Mouse (Mus musculus): Measurements from ENCODE around the gene Arpp21. TPM values are rescaled to one million over a fixed set of nuclear protein-coding genes. Genes with fewer than 3 reads are reported as not detected.
A peak's percentile ranks its signal among the peaks of the same experiment; 100 is the strongest.

The Arpp21 gene
- polyA plus RNA-seq, 1 experiment from 2014 or later, result 0.79 TPM

GRCm38 (mm10) chr9:112231935-112232575, 3.7 kb downstream of the Arpp21 start:
- WGBS, result 57% methylated on average over 8 of the region's 8 CpGs
- peaks cover 61% of the 10 kb centered on the region for H3K27me3 ChIP-seq (ENCODE audit: insufficient read depth, low read length)

GRCm38 (mm10) chr9:112231383-112231782, 4.4 kb downstream of the Arpp21 start:
- peaks cover 55% of the 10 kb centered on the region for H3K27me3 ChIP-seq (ENCODE audit: insufficient read depth, low read length)
- ATAC-seq (ENCODE audit: low FRiP score, low TSS enrichment), result no peak
- whole genome bisulfite sequencing, result 85% methylated on average over 5 of the region's 5 CpGs

More at GRCm38 (mm10) chr9:112231935-112232575, 3.7 kb downstream of the Arpp21 start:
- no peaks in the 10 kb centered on the region for H3K9me3 ChIP-seq (ENCODE audit: low read length)
- H3K9ac ChIP-seq (replicated peaks; ENCODE audit: low read length), result no peak overlapping the region
- no peak overlapping the region for H3K4me2 ChIP-seq (replicated peaks; ENCODE audit: low read depth, low read length)
- peaks cover 14% of the 10 kb centered on the region for H3K4me1 ChIP-seq (ENCODE audit: insufficient read depth, low read length)
- H3K27ac ChIP-seq (ENCODE audit: low read length), result no peak overlapping the region
- no peak for ATAC-seq (ENCODE audit: low FRiP score, low TSS enrichment)
- no peak overlapping the region for H3K4me3 ChIP-seq (ENCODE audit: low read length)
- H3K36me3 ChIP-seq (ENCODE audit: insufficient read depth, low read length), result no peaks in the 10 kb centered on the region

GRCm38 (mm10) chr9:112230716-112231361, 4.9 kb downstream of the Arpp21 start:
- WGBS, result 89% methylated on average over 4 of the region's 4 CpGs
- H3K27me3 ChIP-seq (ENCODE audit: insufficient read depth, low read length), result peaks cover 51% of the 10 kb centered on the region
- H3K27ac ChIP-seq (ENCODE audit: low read length), result no peak overlapping the region
- ATAC-seq (ENCODE audit: low FRiP score, low TSS enrichment), result no peak
- H3K4me1 ChIP-seq (ENCODE audit: insufficient read depth, low read length), result peaks cover 14% of the 10 kb centered on the region
- no peaks in the 10 kb centered on the region for H3K36me3 ChIP-seq (ENCODE audit: insufficient read depth, low read length)
- H3K9me3 ChIP-seq (ENCODE audit: low read length), result no peaks in the 10 kb centered on the region
- no peak overlapping the region for H3K4me2 ChIP-seq (replicated peaks; ENCODE audit: low read depth, low read length)
- H3K9ac ChIP-seq (replicated peaks; ENCODE audit: low read length), result no peak overlapping the region
- H3K4me3 ChIP-seq (ENCODE audit: low read length), result no peak overlapping the region

More at GRCm38 (mm10) chr9:112231383-112231782, 4.4 kb downstream of the Arpp21 start:
- peaks cover 14% of the 10 kb centered on the region for H3K4me1 ChIP-seq (ENCODE audit: insufficient read depth, low read length)
- no peak overlapping the region for H3K9ac ChIP-seq (replicated peaks; ENCODE audit: low read length)
- no peaks in the 10 kb centered on the region for H3K36me3 ChIP-seq (ENCODE audit: insufficient read depth, low read length)
- no peak overlapping the region for H3K4me3 ChIP-seq (ENCODE audit: low read length)
- H3K27ac ChIP-seq (ENCODE audit: low read length), result no peak overlapping the region
- H3K9me3 ChIP-seq (ENCODE audit: low read length), result no peaks in the 10 kb centered on the region
- H3K4me2 ChIP-seq (replicated peaks; ENCODE audit: low read depth, low read length), result no peak overlapping the region

GRCm38 (mm10) chr9:112228470-112228869, 7.3 kb downstream of the Arpp21 start:
- no peak overlapping the region for H3K27ac ChIP-seq (ENCODE audit: low read length)
- no peak overlapping the region for H3K4me2 ChIP-seq (replicated peaks; ENCODE audit: low read depth, low read length)
- H3K9ac ChIP-seq (replicated peaks; ENCODE audit: low read length), result no peak overlapping the region
- WGBS, result 78% methylated on average over 3 of the region's 3 CpGs
- H3K4me3 ChIP-seq (ENCODE audit: low read length), result no peak overlapping the region
- H3K4me1 ChIP-seq (ENCODE audit: insufficient read depth, low read length), result no peaks in the 10 kb centered on the region
- no peaks in the 10 kb centered on the region for H3K9me3 ChIP-seq (ENCODE audit: low read length)
- no peaks in the 10 kb centered on the region for H3K36me3 ChIP-seq (ENCODE audit: insufficient read depth, low read length)
- H3K27me3 ChIP-seq (ENCODE audit: insufficient read depth, low read length), result peaks cover 28% of the 10 kb centered on the region
- ATAC-seq (ENCODE audit: low FRiP score, low TSS enrichment), result no peak

- H3K4me3 ChIP-seq (ENCODE audit: low read length), result no peak overlapping the region
- 47% methylated on average over 13 of the region's 13 CpGs for WGBS
- H3K36me3 ChIP-seq (ENCODE audit: insufficient read depth, low read length), result no peaks in the 10 kb centered on the region
- no peak for ATAC-seq (ENCODE audit: low FRiP score, low TSS enrichment)
- no peaks in the 10 kb centered on the region for H3K4me1 ChIP-seq (ENCODE audit: insufficient read depth, low read length)
- peaks cover 17% of the 10 kb centered on the region for H3K27me3 ChIP-seq (ENCODE audit: insufficient read depth, low read length)
- H3K9ac ChIP-seq (replicated peaks; ENCODE audit: low read length), result no peak overlapping the region
- H3K4me2 ChIP-seq (replicated peaks; ENCODE audit: low read depth, low read length), result no peak overlapping the region
- H3K27ac ChIP-seq (ENCODE audit: low read length), result no peak overlapping the region
- H3K9me3 ChIP-seq (ENCODE audit: low read length), result no peaks in the 10 kb centered on the region
Measured at GRCm38 (mm10) chr9:112227174-112227573, 8.6 kb downstream of the Arpp21 start.

GRCm38 (mm10) chr9:112226511-112226910, 9.2 kb downstream of the Arpp21 start:
- no peak overlapping the region for H3K27ac ChIP-seq (ENCODE audit: low read length)
- 30% methylated on average over 1 of the region's 1 CpGs for WGBS
- no peak overlapping the region for H3K4me2 ChIP-seq (replicated peaks; ENCODE audit: low read depth, low read length)
- no peaks in the 10 kb centered on the region for H3K9me3 ChIP-seq (ENCODE audit: low read length)
- no peak for ATAC-seq (ENCODE audit: low FRiP score, low TSS enrichment)
- H3K27me3 ChIP-seq (ENCODE audit: insufficient read depth, low read length), result peaks cover 15% of the 10 kb centered on the region; the same call in 1 of the 2 replicates
- no peaks in the 10 kb centered on the region for H3K4me1 ChIP-seq (ENCODE audit: insufficient read depth, low read length)
- H3K9ac ChIP-seq (replicated peaks; ENCODE audit: low read length), result no peak overlapping the region
- H3K36me3 ChIP-seq (ENCODE audit: insufficient read depth, low read length), result no peaks in the 10 kb centered on the region
- H3K4me3 ChIP-seq (ENCODE audit: low read length), result no peak overlapping the region

GRCm38 (mm10) chr9:112225046-112225445, 10.7 kb downstream of the Arpp21 start:
- H3K27me3 ChIP-seq (ENCODE audit: insufficient read depth, low read length), result peaks cover 5% of the 10 kb centered on the region; the same call in 1 of the 2 replicates
- H3K36me3 ChIP-seq (ENCODE audit: insufficient read depth, low read length), result no peaks in the 10 kb centered on the region
- no peak overlapping the region for H3K27ac ChIP-seq (ENCODE audit: low read length)
- H3K4me1 ChIP-seq (ENCODE audit: insufficient read depth, low read length), result no peaks in the 10 kb centered on the region
- no peak overlapping the region for H3K9ac ChIP-seq (replicated peaks; ENCODE audit: low read length)
- ATAC-seq (ENCODE audit: low FRiP score, low TSS enrichment), result 0 out of 2 replicates have a peak, but pooled peaks have one; percentile 35
- H3K4me2 ChIP-seq (replicated peaks; ENCODE audit: low read depth, low read length), result no peak overlapping the region
- WGBS, result 71% methylated on average over 2 of the region's 2 CpGs
- H3K9me3 ChIP-seq (ENCODE audit: low read length), result no peaks in the 10 kb centered on the region
- no peak overlapping the region for H3K4me3 ChIP-seq (ENCODE audit: low read length)

GRCm38 (mm10) chr9:112219372-112219771, 16.4 kb downstream of the Arpp21 start:
- H3K36me3 ChIP-seq (ENCODE audit: insufficient read depth, low read length), result no peaks in the 10 kb centered on the region
- H3K4me3 ChIP-seq (ENCODE audit: low read length), result no peak overlapping the region
- H3K9me3 ChIP-seq (ENCODE audit: low read length), result no peaks in the 10 kb centered on the region
- 87% methylated on average over 8 of the region's 8 CpGs for WGBS
- H3K27me3 ChIP-seq (ENCODE audit: insufficient read depth, low read length), result no peaks in the 10 kb centered on the region
- no peak overlapping the region for H3K9ac ChIP-seq (replicated peaks; ENCODE audit: low read length)
- no peaks in the 10 kb centered on the region for H3K4me1 ChIP-seq (ENCODE audit: insufficient read depth, low read length)
- ATAC-seq (ENCODE audit: low FRiP score, low TSS enrichment), result no peak
- H3K4me2 ChIP-seq (replicated peaks; ENCODE audit: low read depth, low read length), result no peak overlapping the region
- H3K27ac ChIP-seq (ENCODE audit: low read length), result no peak overlapping the region

GRCm38 (mm10) chr9:112218237-112218636, 17.5 kb downstream of the Arpp21 start:
- Histone ChIP-seq H3K9ac (replicated peaks; ENCODE audit: low read length) (no peak overlapping the region), H3K4me1 (ENCODE audit: insufficient read depth, low read length) (no peaks in the 10 kb centered on the region), H3K36me3 (ENCODE audit: insufficient read depth, low read length) (no peaks in the 10 kb centered on the region), H3K4me2 (replicated peaks; ENCODE audit: low read depth, low read length) (no peak overlapping the region), H3K27ac (ENCODE audit: low read length) (no peak overlapping the region), H3K9me3 (ENCODE audit: low read length) (no peaks in the 10 kb centered on the region), H3K27me3 (ENCODE audit: insufficient read depth, low read length) (no peaks in the 10 kb centered on the region), H3K4me3 (ENCODE audit: low read length) (no peak overlapping the region)
- no peak for ATAC-seq (ENCODE audit: low FRiP score, low TSS enrichment)
- 76% methylated on average over 3 of the region's 3 CpGs for WGBS

GRCm38 (mm10) chr9:112217161-112217560, 18.6 kb downstream of the Arpp21 start:
- no peak overlapping the region for H3K9ac ChIP-seq (replicated peaks; ENCODE audit: low read length)
- no peaks in the 10 kb centered on the region for H3K27me3 ChIP-seq (ENCODE audit: insufficient read depth, low read length)
- no peak overlapping the region for H3K4me2 ChIP-seq (replicated peaks; ENCODE audit: low read depth, low read length)
- ATAC-seq (ENCODE audit: low FRiP score, low TSS enrichment), result no peak
- H3K36me3 ChIP-seq (ENCODE audit: insufficient read depth, low read length), result no peaks in the 10 kb centered on the region
- no peak overlapping the region for H3K27ac ChIP-seq (ENCODE audit: low read length)
- H3K4me3 ChIP-seq (ENCODE audit: low read length), result no peak overlapping the region
- H3K9me3 ChIP-seq (ENCODE audit: low read length), result no peaks in the 10 kb centered on the region
- WGBS, result 88% methylated on average over 4 of the region's 4 CpGs
- no peaks in the 10 kb centered on the region for H3K4me1 ChIP-seq (ENCODE audit: insufficient read depth, low read length)
